Mouse (Mus musculus) brain, embryonic 14.5 days (tissue): ENCODE results near the gene C1ql1.

Experiments
- CTCF ChIP-seq: fragments of 200-500 bp; IDR thresholded peaks from 2 replicates; pipeline ENCODE4 v1.5.1; 2012; ENCODE audit warnings: inconsistent platforms, mild to moderate bottlenecking, moderate library complexity, borderline replicate concordance; ENCODE audit not compliant: insufficient read depth, insufficient read length; ENCODE audit errors: extremely low read depth
- POLR2A ChIP-seq: fragments of 200-500 bp; IDR thresholded peaks from 2 replicates; pipeline ENCODE4 v1.6.1; 2012; ENCODE audit warnings: mild to moderate bottlenecking, inconsistent platforms, borderline replicate concordance; ENCODE audit not compliant: poor library complexity, insufficient read depth, insufficient read length, severe bottlenecking; ENCODE audit errors: extremely low read depth

GRCm38 (mm10) chr11:102911376-102911775 lies 35.1 kb downstream of the C1ql1 start:
- TF ChIP-seq CTCF (no peak), POLR2A (no peak)
